Mouse (Mus musculus): ENCODE data around the gene Cmtm4. TPM values are rescaled to one million over a fixed set of nuclear protein-coding genes. Genes with fewer than 3 reads are reported as not detected.

The Cmtm4 gene
- polyA plus RNA-seq, 1 experiment from 2014 or later: 4.3 TPM

DNA sequence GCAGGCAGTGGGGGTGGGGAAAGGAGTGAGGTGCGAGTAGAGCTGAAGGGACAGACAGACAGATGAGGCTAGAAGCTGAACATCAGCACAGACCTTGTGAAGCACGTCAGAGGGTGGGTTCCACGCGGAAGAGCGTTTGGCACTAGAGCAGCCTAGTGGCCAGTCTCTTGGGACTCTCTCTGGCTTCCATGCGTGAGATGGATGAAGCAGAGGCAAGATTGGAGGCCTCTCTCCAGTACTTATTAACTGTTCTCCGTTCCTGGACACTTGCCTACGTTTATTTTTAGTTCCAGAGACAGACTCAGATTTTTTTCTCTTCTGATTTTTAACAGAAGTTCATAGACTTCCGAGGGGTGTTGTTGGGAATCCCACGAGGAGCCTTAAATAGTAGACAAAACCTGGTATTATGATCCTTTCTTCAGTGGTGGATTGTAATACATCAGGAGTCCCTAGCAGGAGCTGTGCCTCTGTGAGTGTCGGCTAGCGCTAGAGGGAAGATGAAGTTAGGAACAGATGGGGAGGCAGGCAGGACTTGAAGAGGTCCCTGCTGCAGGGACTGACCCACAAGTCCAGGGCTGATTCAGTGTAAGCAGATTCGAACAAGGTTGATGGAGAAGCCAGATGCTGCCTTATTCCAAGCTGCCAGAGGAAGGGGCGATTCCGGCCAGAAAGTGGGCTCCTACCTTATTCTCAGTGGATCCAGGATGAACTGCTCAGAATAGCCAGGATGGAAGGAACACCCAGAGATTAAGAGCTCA, 10.0 kb upstream of the Cmtm4 start:
- 58% methylated on average over 15 of the region's 15 CpGs for WGBS
- Histone ChIP-seq H3K4me2 (ENCODE audit: low read depth, low read length) (no peak overlapping the region), H3K9ac (ENCODE audit: low read depth, low read length) (no peak overlapping the region), H3K4me1 (ENCODE audit: control insufficient read depth, insufficient read depth, low read length) (peaks cover 5% of the 10 kb centered on the region; the same call in 1 of the 2 replicates), H3K4me3 (ENCODE audit: low read depth, low read length) (no peak overlapping the region), H3K36me3 (ENCODE audit: control insufficient read depth, insufficient read depth, low read length) (no peaks in the 10 kb centered on the region), H3K9me3 (ENCODE audit: control insufficient read depth, low read length) (peaks cover 4% of the 10 kb centered on the region; the same call in 1 of the 2 replicates), H3K27ac (replicated peaks; ENCODE audit: low read depth, low read length) (no peak overlapping the region), H3K27me3 (replicated peaks; ENCODE audit: control insufficient read depth, insufficient read depth, low read length) (no peaks in the 10 kb centered on the region)
- peak; percentile 72 for DNase-seq (ENCODE audit: low spot score)
- ATAC-seq (ENCODE audit: low read depth): peak; percentile 22; the same call in 1 of the 2 replicates

DNA sequence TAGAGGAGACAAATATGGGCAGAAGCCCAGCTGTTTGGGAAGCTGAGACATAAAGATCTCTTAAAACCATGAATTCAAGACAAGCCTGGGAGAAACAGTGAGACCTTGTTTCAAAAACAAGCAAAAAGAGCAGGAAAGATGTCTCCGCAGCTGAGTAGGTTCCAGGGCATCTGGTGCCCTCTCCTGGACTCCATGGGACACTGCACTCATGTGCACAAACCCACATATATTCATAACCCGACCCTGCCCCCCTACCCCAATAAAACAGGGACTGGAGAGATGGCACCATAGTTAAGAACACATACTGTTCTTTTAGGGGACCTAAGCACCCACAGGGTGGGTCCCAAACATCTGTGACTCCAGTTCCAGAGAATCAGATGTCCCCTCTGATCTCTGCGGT, 8.0 kb upstream of the Cmtm4 start:
- Histone ChIP-seq H3K36me3 (ENCODE audit: control insufficient read depth, insufficient read depth, low read length) (no peaks in the 10 kb centered on the region), H3K27ac (replicated peaks; ENCODE audit: low read depth, low read length) (no peak overlapping the region), H3K4me1 (ENCODE audit: control insufficient read depth, insufficient read depth, low read length) (peaks cover 5% of the 10 kb centered on the region; the same call in 1 of the 2 replicates), H3K4me3 (ENCODE audit: low read depth, low read length) (no peak overlapping the region), H3K4me2 (ENCODE audit: low read depth, low read length) (no peak overlapping the region), H3K9ac (ENCODE audit: low read depth, low read length) (no peak overlapping the region), H3K27me3 (replicated peaks; ENCODE audit: control insufficient read depth, insufficient read depth, low read length) (no peaks in the 10 kb centered on the region), H3K9me3 (ENCODE audit: control insufficient read depth, low read length) (peaks cover 4% of the 10 kb centered on the region; the same call in 1 of the 2 replicates)
- DNase-seq (ENCODE audit: low spot score) (no peak), ATAC-seq (ENCODE audit: low read depth) (no peak)
- WGBS: 69% methylated on average over 3 of the region's 3 CpGs

DNA sequence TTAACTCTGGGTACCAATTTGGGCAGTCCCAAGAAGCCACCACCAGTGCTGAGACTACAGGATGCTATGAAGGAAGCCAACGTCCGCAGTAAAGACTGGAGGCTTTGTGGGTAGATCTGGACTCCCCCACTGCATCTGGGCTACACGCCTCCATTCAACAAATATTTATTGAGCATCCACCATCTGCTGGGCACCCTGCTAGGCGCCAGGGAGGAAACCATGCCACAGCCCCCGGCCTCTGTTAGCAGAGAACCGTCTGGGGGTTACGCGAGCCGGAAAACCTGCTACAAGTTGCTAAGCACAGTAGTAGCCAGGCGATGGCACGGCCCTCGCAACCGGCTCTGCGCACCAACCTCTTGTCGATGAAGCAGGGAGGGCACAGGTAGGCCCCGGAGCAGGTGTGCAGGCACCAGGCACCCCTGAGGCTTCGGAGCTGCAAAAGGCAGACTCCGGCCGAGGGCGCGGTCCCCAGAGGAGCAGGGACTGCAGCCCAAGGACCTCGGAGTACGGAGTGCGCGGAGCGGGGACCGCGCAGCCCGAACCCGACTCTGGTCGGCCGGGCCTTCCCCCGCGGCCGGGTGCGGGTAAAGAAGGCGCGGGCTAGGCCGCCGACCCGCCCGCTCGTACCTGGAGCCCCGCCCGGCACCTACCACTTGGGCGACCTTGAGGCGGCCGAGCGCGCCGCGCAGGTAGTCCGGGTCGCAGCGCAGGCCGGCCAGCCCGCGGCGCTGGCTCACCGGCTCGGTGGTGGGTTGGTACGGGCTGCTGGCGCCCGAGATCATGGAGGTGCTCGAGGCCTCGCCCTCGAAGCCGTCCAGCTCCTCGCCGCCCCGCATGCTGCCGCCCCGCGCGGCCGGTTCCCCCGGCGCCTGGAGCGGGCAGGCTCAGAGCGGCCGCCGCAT, 555 bp downstream of the Cmtm4 start:
- Histone ChIP-seq H3K36me3 (ENCODE audit: control insufficient read depth, insufficient read depth, low read length) (no peaks in the 10 kb centered on the region), H3K9ac (ENCODE audit: low read depth, low read length) (peak overlapping the region; percentile 94), H3K9me3 (ENCODE audit: control insufficient read depth, low read length) (peaks cover 7% of the 10 kb centered on the region; the same call in 1 of the 2 replicates), H3K4me2 (ENCODE audit: low read depth, low read length) (peak overlapping the region; percentile 94), H3K27ac (replicated peaks; ENCODE audit: low read depth, low read length) (peak overlapping the region; percentile 76), H3K4me1 (ENCODE audit: control insufficient read depth, insufficient read depth, low read length) (peaks cover 14% of the 10 kb centered on the region), H3K4me3 (ENCODE audit: low read depth, low read length) (peak overlapping the region; percentile 85), H3K27me3 (replicated peaks; ENCODE audit: control insufficient read depth, insufficient read depth, low read length) (no peaks in the 10 kb centered on the region)
- under 1% methylated on average over 29 of the region's 82 CpGs for WGBS
- ATAC-seq (ENCODE audit: low read depth): peak; percentile 76
- peak; percentile 48 for DNase-seq (ENCODE audit: low spot score)

DNA sequence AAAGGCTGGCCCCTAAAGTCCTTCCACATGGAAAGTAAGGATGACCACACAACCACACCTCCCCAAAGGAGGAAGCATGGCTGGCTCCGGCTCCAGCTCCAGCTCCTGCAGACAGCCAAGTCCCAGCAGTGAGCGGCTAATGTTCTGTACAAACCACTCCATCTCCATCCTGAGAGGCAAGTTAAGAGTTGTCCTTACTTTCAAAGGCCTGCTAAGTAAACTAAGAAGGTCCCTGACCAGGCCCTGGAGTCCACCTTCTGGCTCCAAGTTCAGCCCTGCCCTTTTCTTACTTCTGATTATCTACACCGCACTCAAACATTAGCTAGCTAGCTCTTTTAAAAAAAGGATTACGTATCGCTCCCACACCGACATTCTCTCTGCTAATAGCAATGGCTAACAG, 1.8 kb downstream of the Cmtm4 start:
- Histone ChIP-seq H3K27ac (replicated peaks; ENCODE audit: low read depth, low read length) (peak overlapping the region; percentile 24; the same call in 1 of the 2 replicates), H3K4me3 (ENCODE audit: low read depth, low read length) (peak overlapping the region; percentile 85), H3K9me3 (ENCODE audit: control insufficient read depth, low read length) (peaks cover 7% of the 10 kb centered on the region; the same call in 1 of the 2 replicates), H3K36me3 (ENCODE audit: control insufficient read depth, insufficient read depth, low read length) (no peaks in the 10 kb centered on the region), H3K9ac (ENCODE audit: low read depth, low read length) (0 out of 2 replicates have a peak overlapping the region, but pooled peaks have one; percentile 94), H3K4me1 (ENCODE audit: control insufficient read depth, insufficient read depth, low read length) (peaks cover 14% of the 10 kb centered on the region), H3K27me3 (replicated peaks; ENCODE audit: control insufficient read depth, insufficient read depth, low read length) (no peaks in the 10 kb centered on the region), H3K4me2 (ENCODE audit: low read depth, low read length) (peak overlapping the region; percentile 94)
- WGBS: 80% methylated on average over 6 of the region's 6 CpGs
- no peak for DNase-seq (ENCODE audit: low spot score)
- no peak for ATAC-seq (ENCODE audit: low read depth)

DNA sequence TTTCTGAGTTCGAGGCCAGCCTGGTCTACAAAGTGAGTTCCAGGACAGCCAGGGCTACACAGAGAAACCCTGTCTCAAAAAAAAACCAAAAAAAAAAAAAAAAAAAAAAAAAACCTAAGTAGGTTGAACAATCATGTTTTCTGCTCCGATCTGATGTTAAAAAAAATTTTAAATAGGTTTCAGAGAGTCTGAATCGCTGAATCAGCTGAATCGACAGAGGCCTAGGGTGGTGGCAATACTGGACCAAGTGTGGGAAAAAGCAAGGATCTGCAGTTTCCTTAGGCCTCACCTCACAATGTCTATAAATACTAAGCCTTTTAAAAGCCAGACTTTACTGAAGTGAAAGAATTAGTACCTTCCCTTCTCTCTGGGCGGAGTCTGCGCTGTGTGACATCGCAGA, 2.5 kb downstream of the Cmtm4 start:
- DNase-seq (ENCODE audit: low spot score) (no peak), ATAC-seq (ENCODE audit: low read depth) (no peak)
- H3K9ac ChIP-seq (ENCODE audit: low read depth, low read length): no peak overlapping the region
- WGBS: 95% methylated on average over 7 of the region's 7 CpGs
- H3K9me3 ChIP-seq (ENCODE audit: control insufficient read depth, low read length): peaks cover 6% of the 10 kb centered on the region; the same call in 1 of the 2 replicates
- no peaks in the 10 kb centered on the region for H3K27me3 ChIP-seq (replicated peaks; ENCODE audit: control insufficient read depth, insufficient read depth, low read length)
- no peaks in the 10 kb centered on the region for H3K36me3 ChIP-seq (ENCODE audit: control insufficient read depth, insufficient read depth, low read length)
- peaks cover 14% of the 10 kb centered on the region for H3K4me1 ChIP-seq (ENCODE audit: control insufficient read depth, insufficient read depth, low read length)
- H3K27ac ChIP-seq (replicated peaks; ENCODE audit: low read depth, low read length): no peak overlapping the region
- 0 out of 2 replicates have a peak overlapping the region, but pooled peaks have one; percentile 94 for H3K4me2 ChIP-seq (ENCODE audit: low read depth, low read length)
- H3K4me3 ChIP-seq (ENCODE audit: low read depth, low read length): no peak overlapping the region

DNA sequence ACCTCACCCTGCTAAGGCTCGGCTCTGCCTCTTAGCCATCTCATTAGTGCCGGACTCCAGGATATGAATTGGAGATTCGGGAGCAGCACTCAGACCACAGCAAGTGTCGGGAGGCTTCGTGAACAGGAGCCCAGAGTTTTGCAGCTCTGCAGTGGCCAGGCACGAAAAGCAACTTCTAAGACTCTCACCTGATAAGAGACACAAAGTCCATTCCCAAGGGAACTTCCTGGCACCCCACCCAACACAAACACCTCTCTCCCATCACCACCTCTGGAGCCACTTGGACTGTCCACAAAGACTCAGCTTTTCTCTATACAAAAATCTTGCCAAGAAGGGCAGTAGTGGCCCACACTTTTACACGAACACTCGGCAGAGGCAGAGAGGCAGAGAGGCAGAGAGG, 5.4 kb downstream of the Cmtm4 start:
- WGBS: 88% methylated on average over 8 of the region's 8 CpGs
- Histone ChIP-seq H3K4me3 (ENCODE audit: low read depth, low read length) (no peak overlapping the region), H3K4me2 (ENCODE audit: low read depth, low read length) (no peak overlapping the region), H3K36me3 (ENCODE audit: control insufficient read depth, insufficient read depth, low read length) (no peaks in the 10 kb centered on the region), H3K9me3 (ENCODE audit: control insufficient read depth, low read length) (no peaks in the 10 kb centered on the region), H3K9ac (ENCODE audit: low read depth, low read length) (no peak overlapping the region), H3K27me3 (replicated peaks; ENCODE audit: control insufficient read depth, insufficient read depth, low read length) (no peaks in the 10 kb centered on the region), H3K4me1 (ENCODE audit: control insufficient read depth, insufficient read depth, low read length) (peaks cover 41% of the 10 kb centered on the region), H3K27ac (replicated peaks; ENCODE audit: low read depth, low read length) (no peak overlapping the region)
- DNase-seq (ENCODE audit: low spot score) (no peak), ATAC-seq (ENCODE audit: low read depth) (no peak)

DNA sequence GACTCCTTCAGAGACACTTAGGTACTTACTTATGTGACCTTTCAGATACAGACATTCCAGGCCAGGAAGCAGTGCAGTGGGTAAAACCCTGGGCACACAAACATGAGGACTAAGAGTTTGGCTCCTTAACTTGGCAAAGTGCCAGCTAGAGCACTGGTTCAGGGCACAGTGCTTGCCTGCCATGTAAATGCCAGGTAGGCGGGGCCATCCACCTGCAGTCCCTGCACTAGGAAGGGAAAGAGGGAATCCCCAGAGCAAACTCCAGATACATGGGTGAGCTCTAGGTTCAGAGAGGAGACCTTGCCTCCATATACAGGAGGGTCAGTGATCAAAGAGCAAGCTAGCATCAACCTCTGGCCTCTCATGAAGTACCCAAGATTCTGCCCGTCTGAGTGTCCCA, 7.6 kb downstream of the Cmtm4 start:
- H3K27me3 ChIP-seq (replicated peaks; ENCODE audit: control insufficient read depth, insufficient read depth, low read length): no peaks in the 10 kb centered on the region
- no peaks in the 10 kb centered on the region for H3K9me3 ChIP-seq (ENCODE audit: control insufficient read depth, low read length)
- 89% methylated on average over 2 of the region's 2 CpGs for WGBS
- no peak overlapping the region for H3K4me3 ChIP-seq (ENCODE audit: low read depth, low read length)
- no peak overlapping the region for H3K9ac ChIP-seq (ENCODE audit: low read depth, low read length)
- no peak for DNase-seq (ENCODE audit: low spot score)
- no peak overlapping the region for H3K4me2 ChIP-seq (ENCODE audit: low read depth, low read length)
- H3K4me1 ChIP-seq (ENCODE audit: control insufficient read depth, insufficient read depth, low read length): peaks cover 36% of the 10 kb centered on the region
- peak; percentile 47; the same call in 1 of the 2 replicates for ATAC-seq (ENCODE audit: low read depth)
- H3K36me3 ChIP-seq (ENCODE audit: control insufficient read depth, insufficient read depth, low read length): no peaks in the 10 kb centered on the region
- no peak overlapping the region for H3K27ac ChIP-seq (replicated peaks; ENCODE audit: low read depth, low read length)

DNA sequence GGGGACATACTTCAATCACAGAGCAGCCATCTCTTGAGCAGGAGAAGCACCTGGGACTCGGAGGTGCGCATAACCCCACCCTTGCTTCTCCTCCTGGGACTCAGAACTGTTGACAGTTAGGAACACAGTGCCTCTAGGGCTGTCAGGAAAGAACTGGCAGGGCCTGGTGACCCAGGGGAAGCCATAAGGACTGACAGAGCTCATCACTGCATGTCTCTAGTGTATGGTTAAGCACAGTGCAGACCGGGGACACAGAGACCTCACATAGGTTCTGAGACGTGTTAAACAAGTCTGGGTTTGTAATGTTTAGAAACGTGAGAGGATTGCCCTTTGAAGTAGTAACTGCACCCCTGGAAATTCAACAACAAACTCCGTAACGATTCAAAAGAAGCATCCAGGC, 8.1 kb downstream of the Cmtm4 start:
- peaks cover 41% of the 10 kb centered on the region for H3K4me1 ChIP-seq (ENCODE audit: control insufficient read depth, insufficient read depth, low read length)
- WGBS: 39% methylated on average over 7 of the region's 7 CpGs
- no peak overlapping the region for H3K4me3 ChIP-seq (ENCODE audit: low read depth, low read length)
- H3K27me3 ChIP-seq (replicated peaks; ENCODE audit: control insufficient read depth, insufficient read depth, low read length): no peaks in the 10 kb centered on the region
- H3K9me3 ChIP-seq (ENCODE audit: control insufficient read depth, low read length): no peaks in the 10 kb centered on the region
- ATAC-seq (ENCODE audit: low read depth) (peak; percentile 74), DNase-seq (ENCODE audit: low spot score) (no peak)
- H3K27ac ChIP-seq (replicated peaks; ENCODE audit: low read depth, low read length): no peak overlapping the region
- no peak overlapping the region for H3K9ac ChIP-seq (ENCODE audit: low read depth, low read length)
- no peaks in the 10 kb centered on the region for H3K36me3 ChIP-seq (ENCODE audit: control insufficient read depth, insufficient read depth, low read length)
- no peak overlapping the region for H3K4me2 ChIP-seq (ENCODE audit: low read depth, low read length)

Measured in embryonic facial prominence, embryonic 14.5 days (tissue).